Mouse (Mus musculus): ENCODE data around the gene Cd274. TPM values are rescaled to one million over a fixed set of nuclear protein-coding genes. Genes with fewer than 3 reads are reported as not detected.

The Cd274 gene
- polyA plus RNA-seq, 2 experiments from 2014 or later: 37.7 to 48.6 TPM

DNA sequence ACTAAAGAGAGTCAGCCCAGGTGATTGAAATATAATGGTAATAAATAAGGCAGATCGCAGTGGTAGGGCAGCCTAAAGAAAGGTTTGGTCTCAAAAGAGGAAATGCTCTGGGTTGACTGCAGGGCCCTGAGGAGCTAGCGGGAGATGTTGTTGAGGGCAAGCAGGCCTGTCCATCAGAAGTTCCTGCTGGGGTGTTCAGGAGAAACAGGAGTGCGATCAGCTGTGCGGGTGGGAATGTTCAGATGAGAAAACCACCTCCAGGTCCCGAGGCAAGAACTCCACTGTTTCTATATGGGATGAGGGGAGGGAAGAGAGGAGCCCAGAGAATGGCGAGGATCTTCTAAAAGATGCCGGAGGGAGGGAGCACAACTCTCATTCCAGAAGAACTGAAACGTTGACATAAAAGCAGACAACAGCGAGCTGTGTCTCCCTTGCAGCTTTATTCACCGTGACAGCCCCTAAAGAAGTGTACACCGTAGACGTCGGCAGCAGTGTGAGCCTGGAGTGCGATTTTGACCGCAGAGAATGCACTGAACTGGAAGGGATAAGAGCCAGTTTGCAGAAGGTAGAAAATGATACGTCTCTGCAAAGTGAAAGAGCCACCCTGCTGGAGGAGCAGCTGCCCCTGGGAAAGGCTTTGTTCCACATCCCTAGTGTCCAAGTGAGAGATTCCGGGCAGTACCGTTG lies 69.7 kb downstream of the Cd274 start:
- ATAC-seq: no peak

Other genes starting within 250 kb of the Cd274 start
- gene Jak2, start 115.6 kb upstream of the Cd274 start, polyA plus RNA-seq (2017; shearing (Covaris generic)): 10 to 100 TPM; 20.1 to 20.5 TPM
- 10 to 100 TPM; 23.8 to 28.8 TPM for gene Insl6, start 42.1 kb upstream of the Cd274 start, polyA plus RNA-seq (2017; shearing (Covaris generic))
- not detected for gene Rln1, start 32.8 kb upstream of the Cd274 start, polyA plus RNA-seq (2017; shearing (Covaris generic))
- 100 to 1,000 TPM; 216 to 219 TPM for gene Plgrkt, start 65 bp upstream of the Cd274 start, polyA plus RNA-seq (2017; shearing (Covaris generic))
- 10 to 100 TPM; 17.2 to 23.0 TPM for gene Pdcd1lg2, start 43.5 kb downstream of the Cd274 start, polyA plus RNA-seq (2017; shearing (Covaris generic))
- gene Ric1, start 154.8 kb downstream of the Cd274 start, polyA plus RNA-seq (2017; shearing (Covaris generic)): 10 to 100 TPM in 1 of 2 experiments, 1 to 10 TPM in 1; 8.6 to 13.1 TPM